Mouse (Mus musculus) neural tube, embryonic 11.5 days (tissue): ENCODE measurements around the gene Cldn18. TPM values are rescaled to one million over a fixed set of nuclear protein-coding genes. Genes with fewer than 3 reads are reported as not detected.

ENCODE experiments used
- ATAC-seq: fragments of 200-750 bp; cut with Nextera tagmentation; 2 replicates; pipeline ENCODE4 v1.8.0; 2017; ENCODE audit warnings: moderate number of reproducible peaks, mild to moderate bottlenecking, moderate TSS enrichment, moderate library complexity; ENCODE audit not compliant: insufficient read depth, low FRiP score, low TSS enrichment
- DNase-seq: peaks from one replicate; pipeline ENCODE4 v3.0.0-alpha.2; 2015; ENCODE audit warnings: low spot score
- H3K27ac ChIP-seq: fragments of 300-500 bp; sonication (generic); 2 replicates; pipeline ENCODE4 v1.5.1; 2014; ENCODE audit warnings: low read depth, mild to moderate bottlenecking, low read length
- H3K27me3 ChIP-seq: fragments of 300-500 bp; sonication (generic); 2 replicates; pipeline ENCODE4 v1.6.1; 2014; ENCODE audit warnings: mild to moderate bottlenecking, low read length, mixed read lengths; ENCODE audit not compliant: control insufficient read depth, insufficient read depth
- H3K36me3 ChIP-seq: fragments of 300-500 bp; sonication (generic); 2 replicates; pipeline ENCODE4 v1.6.1; 2014; ENCODE audit warnings: mild to moderate bottlenecking, low read length, moderate library complexity, mixed read lengths; ENCODE audit not compliant: control insufficient read depth, insufficient read depth
- H3K4me1 ChIP-seq: fragments of 300-500 bp; sonication (generic); 2 replicates; pipeline ENCODE4 v1.6.1; 2014; ENCODE audit warnings: low read length, mixed read lengths; ENCODE audit not compliant: control insufficient read depth, insufficient read depth
- H3K4me2 ChIP-seq: fragments of 300-500 bp; sonication (generic); 2 replicates; pipeline ENCODE4 v1.6.1; 2014; ENCODE audit warnings: low read depth, mild to moderate bottlenecking, moderate library complexity
- H3K4me3 ChIP-seq: fragments of 300-500 bp; sonication (generic); 2 replicates; pipeline ENCODE4 v1.5.1; 2014; ENCODE audit warnings: low read depth, low read length
- H3K9ac ChIP-seq: fragments of 300-500 bp; sonication (generic); 2 replicates; pipeline ENCODE4 v1.6.1; 2014; ENCODE audit warnings: mild to moderate bottlenecking, low read length
- H3K9me3 ChIP-seq: fragments of 300-500 bp; sonication (generic); 2 replicates; pipeline ENCODE4 v1.6.1; 2016; ENCODE audit warnings: low read length; ENCODE audit not compliant: control insufficient read depth
- WGBS: fragments of 180-500 bp; shearing (Covaris S2); extraction: QIAGEN DNeasy Blood & Tissue Kit; methylation state at CpG from one replicate; pipeline ENCODE4 v1.1.7; 2014; 5-methylcytosine and 5-hydroxymethylcytosine counted together
- polyA plus RNA-seq: library from polyadenylated mRNA; unstranded; fragments of >200 nt; fragmentation: Nextera tagmentation; extraction: Ambion mirVana; gene quantifications from 2 replicates; pipeline ENCODE4 v1.2.1, GENCODE M21; 2014

The Cldn18 gene
- polyA plus RNA-seq, 1 experiment from 2014 or later = not detected

DNA sequence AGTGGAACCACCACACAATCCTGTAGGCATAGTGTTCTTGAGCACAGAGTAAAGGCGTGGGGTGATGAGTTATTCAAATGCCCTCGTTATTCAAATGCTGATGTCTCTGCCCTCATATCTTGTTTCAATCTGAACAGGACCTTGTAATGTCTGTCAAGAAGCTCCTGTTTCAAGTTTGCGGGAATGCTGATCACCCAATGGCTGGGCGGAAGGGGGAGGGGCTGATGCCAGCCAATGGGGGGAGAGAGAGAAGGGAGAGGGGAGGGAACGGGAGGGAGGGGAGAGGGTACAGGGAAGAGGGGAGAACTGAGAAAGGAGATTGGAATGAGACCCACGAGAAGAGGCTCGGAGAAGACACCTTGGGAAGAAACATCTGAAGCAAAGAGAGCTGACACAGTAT, 22.1 kb downstream of the Cldn18 start:
- DNase-seq (peak; percentile 25), ATAC-seq (no peak)

DNA sequence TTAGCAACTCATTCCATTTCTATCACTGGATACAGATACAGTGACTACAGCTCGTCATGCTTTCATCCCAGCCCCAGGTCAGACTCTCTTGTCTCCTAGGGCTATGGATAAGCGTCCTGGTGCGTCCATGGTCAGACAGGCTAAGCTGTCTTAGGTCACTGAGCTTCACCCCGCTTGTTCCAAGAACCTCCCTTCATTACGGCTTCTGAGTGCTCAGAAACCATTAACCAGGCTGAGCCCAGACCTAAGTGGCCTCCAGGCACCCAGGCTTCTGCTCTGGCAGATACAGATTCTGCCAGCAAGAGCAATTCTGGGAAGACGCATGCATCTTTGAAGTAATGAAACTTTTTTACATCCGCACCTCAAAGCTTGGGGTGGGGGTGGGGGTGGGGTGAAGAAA, 26.7 kb downstream of the Cldn18 start:
- Histone ChIP-seq H3K4me1 (no peaks in the 10 kb centered on the region), H3K27ac (no peak overlapping the region), H3K9me3 (no peaks in the 10 kb centered on the region), H3K4me2 (no peak overlapping the region), H3K36me3 (no peaks in the 10 kb centered on the region), H3K27me3 (no peaks in the 10 kb centered on the region), H3K9ac (no peak overlapping the region), H3K4me3 (no peak overlapping the region)
- DNase-seq (no peak), ATAC-seq (no peak)
- 85% methylated on average over 7 of the region's 7 CpGs for WGBS

More for the DNA sequence above, 22.1 kb downstream of the Cldn18 start:
- Histone ChIP-seq H3K36me3 (no peaks in the 10 kb centered on the region), H3K9ac (no peak overlapping the region), H3K9me3 (no peaks in the 10 kb centered on the region), H3K4me2 (no peak overlapping the region), H3K4me1 (no peaks in the 10 kb centered on the region), H3K4me3 (no peak overlapping the region), H3K27ac (no peak overlapping the region), H3K27me3 (no peaks in the 10 kb centered on the region)
- WGBS = 62% methylated on average over 7 of the region's 7 CpGs

DNA sequence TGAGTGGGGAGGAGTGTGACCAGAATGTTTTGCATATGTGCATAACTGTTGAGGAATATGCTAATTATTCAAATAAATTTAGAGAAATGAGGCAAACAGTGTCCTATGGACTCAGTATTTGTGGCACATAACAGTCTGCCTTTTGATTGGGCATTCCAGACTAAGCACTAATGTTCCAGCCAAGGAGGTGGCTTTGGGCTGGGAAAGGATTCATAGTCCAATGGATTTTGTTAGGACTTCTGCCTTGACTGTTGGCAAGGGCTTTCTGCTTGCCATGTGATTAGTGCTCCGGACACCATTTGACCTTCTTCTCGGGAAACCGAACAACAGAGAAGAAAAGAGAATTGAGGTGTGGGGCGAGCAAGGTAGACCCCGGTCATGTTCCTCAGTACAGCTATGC, 27.3 kb downstream of the Cldn18 start:
- no peak for ATAC-seq
- 93% methylated on average over 5 of the region's 5 CpGs for WGBS

DNA sequence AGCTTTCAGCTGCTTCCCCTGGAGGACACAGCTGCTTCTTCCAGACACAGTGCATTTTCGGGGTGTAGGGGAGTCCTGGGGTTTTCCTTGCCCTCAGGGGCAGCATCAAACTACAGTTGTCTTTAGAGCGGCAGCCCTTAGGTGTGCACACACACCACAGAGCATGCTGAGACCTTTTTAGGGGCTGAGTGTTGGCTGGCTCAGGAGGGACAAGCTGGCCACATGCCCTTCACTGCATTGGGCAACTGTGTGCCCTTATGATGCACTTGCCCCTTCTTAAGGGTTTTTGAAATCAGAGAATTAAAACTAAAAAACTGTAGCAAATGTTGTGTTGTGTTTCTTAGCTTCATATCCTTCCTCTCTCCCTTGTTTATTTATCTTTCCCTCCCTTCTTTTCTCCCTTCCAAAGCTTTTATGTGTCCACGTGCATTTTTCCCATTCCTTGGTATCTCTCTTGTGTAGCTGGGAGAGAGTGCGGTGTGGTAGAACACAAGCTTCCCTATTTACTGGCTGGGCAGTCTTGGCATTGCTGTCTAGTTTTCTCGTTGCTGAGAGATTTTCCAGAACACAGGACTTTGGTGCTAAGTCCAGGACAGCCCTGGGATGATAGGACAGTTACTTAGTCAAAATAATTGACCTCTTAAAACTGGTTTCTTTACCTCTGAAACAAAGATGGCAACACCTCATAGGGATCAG, 31.4 kb downstream of the Cldn18 start:
- Histone ChIP-seq H3K36me3 (no peaks in the 10 kb centered on the region), H3K9me3 (no peaks in the 10 kb centered on the region), H3K9ac (no peak overlapping the region), H3K4me2 (no peak overlapping the region), H3K27ac (no peak overlapping the region), H3K4me1 (no peaks in the 10 kb centered on the region), H3K4me3 (no peak overlapping the region), H3K27me3 (no peaks in the 10 kb centered on the region)
- DNase-seq (no peak), ATAC-seq (no peak)
- WGBS = 77% methylated on average over 5 of the region's 5 CpGs

More for the DNA sequence above, 27.3 kb downstream of the Cldn18 start:
- no peaks in the 10 kb centered on the region for H3K27me3 ChIP-seq
- no peak overlapping the region for H3K27ac ChIP-seq
- no peaks in the 10 kb centered on the region for H3K36me3 ChIP-seq
- DNase-seq = no peak
- H3K4me1 ChIP-seq = no peaks in the 10 kb centered on the region
- no peak overlapping the region for H3K4me2 ChIP-seq
- H3K4me3 ChIP-seq = no peak overlapping the region
- no peak overlapping the region for H3K9ac ChIP-seq
- no peaks in the 10 kb centered on the region for H3K9me3 ChIP-seq

DNA sequence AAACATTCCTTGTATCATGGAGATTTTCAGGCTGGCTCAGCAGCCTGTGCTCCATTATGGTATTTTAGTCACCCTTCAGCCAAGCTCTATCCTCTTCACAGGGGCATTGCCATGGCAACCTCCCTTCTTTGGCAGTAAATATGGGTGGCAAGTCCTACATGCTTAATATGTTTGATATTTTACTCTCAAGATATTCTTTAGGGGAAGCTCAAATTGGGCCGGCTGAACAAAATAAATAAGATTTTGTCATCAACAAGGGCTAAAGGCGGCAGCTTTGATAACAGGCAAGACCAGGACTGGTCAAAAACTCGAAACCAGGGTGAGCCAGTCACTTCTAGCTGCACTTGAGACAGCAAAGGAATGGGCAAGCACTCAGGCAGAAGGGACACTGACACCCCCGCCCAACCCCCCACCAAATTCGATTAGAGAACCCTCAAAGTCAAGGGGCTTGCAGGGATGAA, 32.0 kb downstream of the Cldn18 start:
- Histone ChIP-seq H3K9ac (no peak overlapping the region), H3K27ac (no peak overlapping the region), H3K4me1 (no peaks in the 10 kb centered on the region), H3K4me3 (no peak overlapping the region), H3K4me2 (no peak overlapping the region), H3K9me3 (no peaks in the 10 kb centered on the region), H3K27me3 (no peaks in the 10 kb centered on the region), H3K36me3 (no peaks in the 10 kb centered on the region)
- no peak for ATAC-seq
- 75% methylated on average over 5 of the region's 5 CpGs for WGBS
- no peak for DNase-seq

DNA sequence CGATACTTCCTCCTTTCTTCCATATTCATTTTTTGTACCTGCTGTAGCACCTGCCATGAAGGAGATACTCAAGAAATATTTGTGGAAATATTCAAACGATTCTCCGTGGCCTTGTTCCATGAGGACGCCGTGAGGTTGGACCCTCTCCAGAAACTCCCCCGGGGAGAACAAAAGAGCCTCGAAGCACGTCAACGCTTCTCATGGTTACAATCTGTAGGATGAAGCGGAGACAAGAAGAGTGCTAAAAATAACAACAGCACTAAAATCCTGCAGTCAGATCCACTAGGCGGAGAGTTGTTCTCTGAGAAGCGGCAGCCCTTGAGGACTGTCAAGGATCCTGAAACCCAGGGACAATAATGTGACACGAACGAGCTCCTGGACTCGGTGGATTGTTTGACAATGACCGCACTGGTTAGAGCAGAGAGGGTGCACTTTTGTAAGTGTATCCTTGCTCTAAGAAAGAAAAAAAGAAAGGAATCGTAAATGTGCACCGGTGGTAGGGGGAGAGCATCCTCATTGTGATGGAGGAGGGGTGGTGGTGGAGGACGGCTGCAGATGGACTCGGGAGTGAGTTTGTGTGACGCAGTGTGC, 35.0 kb downstream of the Cldn18 start:
- Histone ChIP-seq H3K4me3 (no peak overlapping the region), H3K27ac (no peak overlapping the region), H3K9me3 (no peaks in the 10 kb centered on the region), H3K4me2 (no peak overlapping the region), H3K36me3 (no peaks in the 10 kb centered on the region), H3K9ac (no peak overlapping the region), H3K4me1 (no peaks in the 10 kb centered on the region), H3K27me3 (no peaks in the 10 kb centered on the region)
- DNase-seq = no peak
- ATAC-seq = no peak
- 83% methylated on average over 21 of the region's 21 CpGs for WGBS

DNA sequence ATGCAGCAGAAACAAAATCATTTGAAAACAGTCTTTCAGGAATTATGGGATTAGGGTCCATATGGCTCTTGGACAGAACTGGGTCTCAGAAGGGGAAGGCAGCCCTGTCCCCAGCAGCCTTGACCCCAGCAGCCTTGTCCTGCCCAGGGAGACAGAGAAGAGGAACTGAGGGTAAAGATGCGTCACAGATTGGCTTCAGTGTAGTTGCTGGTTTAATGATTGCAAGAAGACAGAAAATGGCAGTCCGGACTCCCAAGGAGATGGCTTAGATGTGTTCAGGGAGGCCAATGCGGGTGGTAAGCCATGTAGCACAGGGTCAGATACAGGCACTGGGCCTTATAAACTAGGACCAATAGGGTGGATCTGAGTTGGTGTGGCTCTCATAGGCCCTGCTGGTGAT, 41.4 kb downstream of the Cldn18 start:
- no peaks in the 10 kb centered on the region for H3K36me3 ChIP-seq
- no peak overlapping the region for H3K4me3 ChIP-seq
- no peak overlapping the region for H3K27ac ChIP-seq
- no peak overlapping the region for H3K9ac ChIP-seq
- no peaks in the 10 kb centered on the region for H3K9me3 ChIP-seq
- DNase-seq = no peak
- H3K4me2 ChIP-seq = no peak overlapping the region
- ATAC-seq = no peak
- H3K4me1 ChIP-seq = no peaks in the 10 kb centered on the region
- no peaks in the 10 kb centered on the region for H3K27me3 ChIP-seq
- WGBS = 87% methylated on average over 3 of the region's 3 CpGs

DNA sequence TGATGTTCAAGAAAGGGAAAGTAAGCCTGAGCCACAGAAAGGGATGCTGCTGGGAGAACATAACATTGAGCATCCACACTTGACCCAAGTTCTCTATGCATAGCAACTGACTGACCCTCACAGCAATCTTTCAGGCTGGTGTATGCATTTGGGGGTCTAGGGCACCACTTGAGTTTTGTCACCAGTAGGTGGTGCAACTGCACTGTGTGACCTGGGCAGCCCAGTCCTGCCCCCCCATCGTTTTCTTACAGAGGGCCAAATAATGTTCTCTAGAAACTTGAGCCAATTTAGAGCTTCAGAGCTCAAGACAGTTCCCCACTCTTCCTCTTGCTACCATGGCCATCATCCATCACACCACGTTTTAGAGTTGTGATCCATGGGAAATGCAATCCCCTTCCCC, 45.5 kb downstream of the Cldn18 start:
- H3K27ac ChIP-seq = no peak overlapping the region
- no peak overlapping the region for H3K4me2 ChIP-seq
- no peak overlapping the region for H3K4me3 ChIP-seq
- H3K36me3 ChIP-seq = peaks cover 15% of the 10 kb centered on the region
- no peaks in the 10 kb centered on the region for H3K27me3 ChIP-seq
- DNase-seq (no peak), ATAC-seq (no peak)
- no peaks in the 10 kb centered on the region; the same call in 1 of the 2 replicates for H3K9me3 ChIP-seq
- H3K9ac ChIP-seq = no peak overlapping the region
- no peaks in the 10 kb centered on the region for H3K4me1 ChIP-seq
- WGBS = 53% methylated on average over 2 of the region's 2 CpGs

DNA sequence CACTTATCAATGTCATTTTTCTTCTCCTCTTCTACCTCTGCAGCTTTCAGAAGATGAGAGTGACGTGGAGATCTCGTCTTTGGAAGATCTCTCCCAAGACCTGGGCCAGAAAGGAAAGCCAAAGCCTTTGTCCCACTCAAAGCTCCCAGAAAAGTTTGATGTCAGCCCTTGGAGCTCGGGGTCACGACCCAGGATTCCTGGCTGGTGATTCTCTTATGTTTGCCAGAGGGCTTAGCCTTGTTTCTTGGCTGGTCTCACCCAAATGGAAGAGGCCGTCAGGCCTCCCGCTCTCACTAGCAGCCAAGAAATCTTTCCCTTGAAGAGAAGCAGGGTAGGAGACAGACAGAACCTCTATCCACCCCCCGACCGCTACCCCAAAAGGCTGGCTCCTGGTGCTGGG, 49.5 kb downstream of the Cldn18 start:
- DNase-seq = no peak

More for the DNA sequence above, 49.5 kb downstream of the Cldn18 start:
- Histone ChIP-seq H3K9ac (no peak overlapping the region), H3K27me3 (no peaks in the 10 kb centered on the region), H3K9me3 (no peaks in the 10 kb centered on the region; the same call in 1 of the 2 replicates), H3K36me3 (peaks cover 19% of the 10 kb centered on the region), H3K4me1 (no peaks in the 10 kb centered on the region), H3K4me3 (no peak overlapping the region), H3K27ac (no peak overlapping the region), H3K4me2 (no peak overlapping the region)
- ATAC-seq = no peak
- WGBS = 93% methylated on average over 8 of the region's 8 CpGs
